Mouse (Mus musculus): ENCODE measurements at regions not wholly inside any gene's neighbourhood (a gene's known extent, or its start where the extent isn't known, plus 50 kb on each side); places are given as distances from the start of the nearest gene placed in this dataset.

GRCm38 (mm10) chr10:17333676-17334075 lies 389.3 kb upstream of the Cited2 start:
- TF ChIP-seq CTCF (conservative IDR thresholded peaks at IDR 0.05; ENCODE audit: low read length) (no peak), NANOG (IDR thresholded peaks at IDR 0.05; ENCODE audit: borderline replicate concordance, low read length) (no peak)
